ENCODE assay signal across 10 mouse cellular contexts in genomic region chr13:37440593-37441307, GRCm38 (mm10).
DNase-seq lines count a peak whose midpoint lies in the region; ATAC-seq and TF ChIP-seq lines count a peak whose summit lies in the region.
"Had no signal": no experiment of that assay in that cellular context is flagged by ENCODE, and none has a peak within 500 bp of the region (broad histone marks: within the 10 kb centered on the region; RNA-seq: fewer than 3 reads in every experiment).

No protein-coding gene starts in this region.

- H3K27me3 ChIP-seq in spleen, adult 2 months (ENCODE audit: control insufficient read depth, insufficient read depth, low read length), result no peaks in the 10 kb centered on the region
- no peaks in the 10 kb centered on the region for H3K27me3 ChIP-seq in heart, embryonic 16.5 days (ENCODE audit: control insufficient read depth, insufficient read depth, low read length)

- peak overlapping the region; percentile 75 for H3K27ac ChIP-seq in spleen, adult 2 months (ENCODE audit: insufficient read depth, low read length)
- H3K27ac ChIP-seq in heart, embryonic 16.5 days (ENCODE audit: low read length), result peak overlapping the region; percentile 29; the same call in 1 of the 2 replicates

- no peak overlapping the region for H3K4me3 ChIP-seq in spleen, adult 2 months (ENCODE audit: extremely low read depth, insufficient read depth, insufficient read length)
- H3K4me3 ChIP-seq in heart, embryonic 16.5 days (ENCODE audit: low read length), result no peak overlapping the region

- no peak for TF ChIP-seq POLR2A in spleen, adult 2 months (IDR thresholded peaks at IDR 0.05; ENCODE audit: low read depth, low read length)

- TF ChIP-seq CTCF in spleen, adult 2 months (IDR thresholded peaks at IDR 0.05; ENCODE audit: extremely low read depth, insufficient read depth, insufficient read length, insufficient replicate concordance), result no peak

- DNase-seq in spleen, adult 2 months (ENCODE audit: low read depth in 1 of 2, low spot score in 2 of 2), result peak in 1 of 2 experiments; percentile 26
- no peak for DNase-seq in spleen, adult 12 weeks (ENCODE audit: low spot score)
- DNase-seq in brain, adult 2 months (ENCODE audit: low read depth, low spot score), result peak; percentile 5
- DNase-seq in T-cell, adult 2 months (ENCODE audit: low spot score), result no peak
- no peak for DNase-seq in testis, postnatal 10 days (ENCODE audit: low spot score)
- no peak for DNase-seq in cerebellum, postnatal 25 days
- DNase-seq: cerebellum, adult 9-10 months had no signal

- 21% methylated on average over 11 of the region's 11 CpGs for WGBS in spleen, adult 2 months
- 43% methylated on average over 11 of the region's 11 CpGs for WGBS in heart, embryonic 16.5 days

- no peaks in the 10 kb centered on the region for H3K36me3 ChIP-seq in spleen, adult 2 months (ENCODE audit: control insufficient read depth, insufficient read depth, low read length)
- no peaks in the 10 kb centered on the region for H3K36me3 ChIP-seq in heart, embryonic 16.5 days (ENCODE audit: control insufficient read depth, insufficient read depth)

- H3K4me2 ChIP-seq in heart, embryonic 16.5 days (ENCODE audit: low read depth, low read length), result no peak overlapping the region
- H3K4me2 ChIP-seq: midbrain, embryonic 11.5 days had no signal

- no peak; the same call in 1 of the 2 replicates for ATAC-seq in heart, embryonic 16.5 days (replicated peaks; ENCODE audit: extremely low read depth, insufficient read depth, low FRiP score)
- peak; percentile 32; the same call in 1 of the 2 replicates for ATAC-seq in neutrophil, adult 5-6 weeks (ENCODE audit: extremely low read depth, insufficient number of reproducible peaks, low FRiP score, poor library complexity, severe bottlenecking)

- no peaks in the 10 kb centered on the region for H3K9me3 ChIP-seq in heart, embryonic 16.5 days (replicated peaks; ENCODE audit: control insufficient read depth, low read length)

- H3K9ac ChIP-seq in heart, embryonic 16.5 days (ENCODE audit: low read length), result 0 out of 2 replicates have a peak overlapping the region, but pooled peaks have one; percentile 18

- peaks cover 14% of the 10 kb centered on the region; the same call in 1 of the 2 replicates for H3K4me1 ChIP-seq in spleen, adult 2 months (ENCODE audit: control insufficient read depth, insufficient read depth, insufficient read length)
- H3K4me1 ChIP-seq in heart, embryonic 16.5 days (ENCODE audit: control insufficient read depth, insufficient read depth, low read length), result peaks cover 13% of the 10 kb centered on the region
